Comparison of ENCODE assay signal across 8 mouse cellular contexts in the genomic region with DNA sequence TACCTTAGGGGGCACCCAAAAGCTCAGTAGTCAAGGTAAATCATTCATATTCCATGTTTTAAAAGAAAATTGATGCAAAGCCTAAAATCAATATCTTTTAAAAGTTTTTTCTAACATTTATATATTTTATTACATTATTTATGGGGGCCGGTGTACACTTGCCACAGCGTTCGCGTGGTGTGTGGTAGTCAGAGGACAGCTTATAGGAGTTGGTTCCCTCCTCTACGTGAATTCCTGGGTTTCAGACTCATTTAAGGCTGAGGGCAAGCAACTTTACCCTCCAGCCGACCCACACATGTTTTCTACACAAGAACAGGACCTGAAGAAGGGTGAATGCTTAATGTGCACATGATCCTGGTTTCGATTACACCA. TPM values are rescaled to one million over a fixed set of nuclear protein-coding genes. Genes with fewer than 3 reads are reported as not detected.
A peak's percentile ranks its signal among the peaks of the same experiment; 100 is the strongest.
DNase-seq lines count a peak whose midpoint lies in the region; ATAC-seq and TF ChIP-seq lines count a peak whose summit lies in the region.

No protein-coding gene starts in this region.

- peak overlapping the region; percentile 69 for H3K4me2 ChIP-seq in forebrain, embryonic 14.5 days (ENCODE audit: low read length)
- H3K4me2 ChIP-seq in liver, embryonic 13.5 days: peak overlapping the region; percentile 93

- DNase-seq in gastrocnemius, adult 2 months: no peak
- DNase-seq in gastrocnemius, postnatal 10 days: no peak
- DNase-seq in 3T3-L1 (ENCODE audit: low read depth, low spot score): peak; percentile 26
- DNase-seq in forebrain, embryonic 14.5 days (ENCODE audit: low spot score): no peak
- DNase-seq in liver, embryonic 13.5 days: no peak
- DNase-seq in adrenal gland, postnatal 25 days: no peak
- DNase-seq in thymus, adult 18-20 months: no peak
- DNase-seq in embryo, embryonic 10.5 days (ENCODE audit: low spot score): no peak

- no peak for TF ChIP-seq CTCF in gastrocnemius, adult 2 months (IDR thresholded peaks at IDR 0.05)

- no peaks in the 10 kb centered on the region for H3K36me3 ChIP-seq in forebrain, embryonic 14.5 days (ENCODE audit: control insufficient read depth, insufficient read depth, low read length)
- no peaks in the 10 kb centered on the region for H3K36me3 ChIP-seq in liver, embryonic 13.5 days

- peak overlapping the region; percentile 95 for H3K27ac ChIP-seq in gastrocnemius, adult 2 months
- H3K27ac ChIP-seq in forebrain, embryonic 14.5 days (ENCODE audit: low read depth, low read length): peak overlapping the region; percentile 65
- H3K27ac ChIP-seq in liver, embryonic 13.5 days: peak overlapping the region; percentile 85

- H3K9me3 ChIP-seq in forebrain, embryonic 14.5 days (replicated peaks; ENCODE audit: control insufficient read depth, low read length): no peaks in the 10 kb centered on the region
- H3K9me3 ChIP-seq in liver, embryonic 13.5 days (replicated peaks): no peaks in the 10 kb centered on the region

- WGBS in forebrain, embryonic 14.5 days: 19% methylated on average over 7 of the region's 7 CpGs
- 16% methylated on average over 7 of the region's 7 CpGs for WGBS in liver, embryonic 13.5 days (ENCODE audit: insufficient replicate concordance)

- no peaks in the 10 kb centered on the region for H3K27me3 ChIP-seq in forebrain, embryonic 14.5 days (replicated peaks; ENCODE audit: control insufficient read depth, insufficient read depth, low read length)
- H3K27me3 ChIP-seq in liver, embryonic 13.5 days: no peaks in the 10 kb centered on the region

- intact Hi-C loops in gastrocnemius, adult 2 months (cut with DNase I): loop anchor here (10.0 kb wide), 1 partner anchor 193 kb away; no protein-coding TSS in a partner anchor

- no peak for ATAC-seq in forebrain, embryonic 14.5 days
- no peak; the same call in 1 of the 2 replicates for ATAC-seq in liver, embryonic 13.5 days (ENCODE audit: low read depth)

- peak overlapping the region; percentile 87 for H3K4me3 ChIP-seq in gastrocnemius, adult 2 months
- peak overlapping the region; percentile 61 for H3K4me3 ChIP-seq in forebrain, embryonic 14.5 days (ENCODE audit: low read depth, low read length)
- peak overlapping the region; percentile 70 for H3K4me3 ChIP-seq in liver, embryonic 13.5 days (replicated peaks)

- peak overlapping the region; percentile 69 for H3K9ac ChIP-seq in forebrain, embryonic 14.5 days (ENCODE audit: low read length)
- H3K9ac ChIP-seq in liver, embryonic 13.5 days: peak overlapping the region; percentile 77

- peaks cover 5% of the 10 kb centered on the region; the same call in 1 of the 2 replicates for H3K4me1 ChIP-seq in forebrain, embryonic 14.5 days (ENCODE audit: control insufficient read depth, insufficient read depth, low read length)
- peaks cover 66% of the 10 kb centered on the region for H3K4me1 ChIP-seq in liver, embryonic 13.5 days (replicated peaks)

RNA-seq across cellular contexts. Expression of gene Fdxr, which starts 0.7 kb away (rescaled TPM):
- 1 to 10 TPM; 2.9 to 4.4 TPM for total RNA-seq in gastrocnemius, adult 2 months (2021)
- 1 to 10 TPM; 5.0 to 5.7 TPM for total RNA-seq in gastrocnemius, postnatal 10 days (2021)
- 17.2 and 20.0 TPM in 2 replicates for polyA plus RNA-seq in forebrain, embryonic 14.5 days (2014; fragmentation: Nextera tagmentation; extraction: Ambion mirVana)
- polyA plus RNA-seq in liver, embryonic 13.5 days (2015; fragmentation: Nextera tagmentation; extraction: Ambion mirVana): 16.3 and 18.2 TPM in 2 replicates
- total RNA-seq in adrenal gland, postnatal 25 days (2021): 1,338 and 1,408 TPM in 2 replicates

RNA-seq across cellular contexts. Expression of gene Grin2c, which starts 10.5 kb away (rescaled TPM):
- under 1 TPM in 1 of 2 experiments, not detected in 1; 0.06 TPM for total RNA-seq in gastrocnemius, adult 2 months (2021)
- under 1 TPM; 0.05 to 0.16 TPM for total RNA-seq in gastrocnemius, postnatal 10 days (2021)
- 0.12 and 0.14 TPM in 2 replicates for polyA plus RNA-seq in forebrain, embryonic 14.5 days (2014; fragmentation: Nextera tagmentation; extraction: Ambion mirVana)
- polyA plus RNA-seq in liver, embryonic 13.5 days (2015; fragmentation: Nextera tagmentation; extraction: Ambion mirVana): 0.06 and 0.12 TPM in 2 replicates
- total RNA-seq in adrenal gland, postnatal 25 days (2021): 2.5 and 3.5 TPM in 2 replicates

RNA-seq across cellular contexts. Expression of gene Fads6, which starts 19.9 kb away (rescaled TPM):
- 1 to 10 TPM; 2.4 to 5.4 TPM for total RNA-seq in gastrocnemius, adult 2 months (2021)
- 1 to 10 TPM in 1 of 2 experiments, under 1 TPM in 1; 0.86 to 1.1 TPM for total RNA-seq in gastrocnemius, postnatal 10 days (2021)
- 0.24 and 0.40 TPM in 2 replicates for polyA plus RNA-seq in forebrain, embryonic 14.5 days (2014; fragmentation: Nextera tagmentation; extraction: Ambion mirVana)
- polyA plus RNA-seq in liver, embryonic 13.5 days (2015; fragmentation: Nextera tagmentation; extraction: Ambion mirVana): 2.0 and 2.2 TPM in 2 replicates
- 75.5 and 93.9 TPM in 2 replicates for total RNA-seq in adrenal gland, postnatal 25 days (2021)

RNA-seq across cellular contexts. Expression of gene Otop2, which starts 29.4 kb away (rescaled TPM):
- total RNA-seq in gastrocnemius, adult 2 months (2021): not detected
- total RNA-seq in gastrocnemius, postnatal 10 days (2021): not detected
- polyA plus RNA-seq in forebrain, embryonic 14.5 days (2014; fragmentation: Nextera tagmentation; extraction: Ambion mirVana): not detected in 2 replicates
- polyA plus RNA-seq in liver, embryonic 13.5 days (2015; fragmentation: Nextera tagmentation; extraction: Ambion mirVana): not detected in 2 replicates
- not detected in 2 replicates for total RNA-seq in adrenal gland, postnatal 25 days (2021)

RNA-seq across cellular contexts. Expression of gene Ush1g, which starts 44.3 kb away (rescaled TPM):
- total RNA-seq in gastrocnemius, adult 2 months (2021): under 1 TPM; 0.61 to 0.81 TPM
- total RNA-seq in gastrocnemius, postnatal 10 days (2021): under 1 TPM; 0.09 to 0.16 TPM
- polyA plus RNA-seq in forebrain, embryonic 14.5 days (2014; fragmentation: Nextera tagmentation; extraction: Ambion mirVana): not detected in 2 replicates
- polyA plus RNA-seq in liver, embryonic 13.5 days (2015; fragmentation: Nextera tagmentation; extraction: Ambion mirVana): 0.07 and 0.14 TPM in 2 replicates
- 0.62 and 0.79 TPM in 2 replicates for total RNA-seq in adrenal gland, postnatal 25 days (2021)

Comparison
In these comparisons a context has a peak if more than half of its experiments do, and no peak if none do; other contexts are left out.
1. RNA of gene Fdxr, which starts 0.7 kb away (total RNA-seq): 1,338 to 1,408 TPM in adrenal gland, postnatal 25 days; 5.0 to 5.7 TPM in gastrocnemius, postnatal 10 days and 2.9 to 4.4 TPM in gastrocnemius, adult 2 months; every median in the first group is over 100 times any median in the second.
2. RNA of gene Fads6, which starts 19.9 kb away (total RNA-seq): 75.5 to 93.9 TPM in adrenal gland, postnatal 25 days; 2.4 to 5.4 TPM in gastrocnemius, adult 2 months and 0.86 to 1.1 TPM in gastrocnemius, postnatal 10 days; every median in the first group is over 10 times any median in the second.
3. Peak in every context shown above with its lines, with median percentiles within 50 percentile points of each other: H3K27ac ChIP-seq and H3K4me3 ChIP-seq.